Mouse (Mus musculus) layer of hippocampus, postnatal 25 days (tissue): ENCODE measurements around the gene Zfp52. TPM values are rescaled to one million over a fixed set of nuclear protein-coding genes. Genes with fewer than 3 reads are reported as not detected.

Experiments
- DNase-seq, 2 experiments: peaks; one replicate each; pipeline ENCODE4 v3.0.0; 2022; ENCODE audit warnings: mixed read lengths in 2 of 2, low spot score in 1 of 2; ENCODE audit errors: extremely low spot score in 1 of 2
- total RNA-seq, 2 experiments: library from RNA; stranded (reverse); gene quantifications; 2 replicates each; pipeline ENCODE4 v1.2.3; 2021

The Zfp52 gene
- 1 to 10 TPM; 6.0 to 6.7 TPM for total RNA-seq

DNA sequence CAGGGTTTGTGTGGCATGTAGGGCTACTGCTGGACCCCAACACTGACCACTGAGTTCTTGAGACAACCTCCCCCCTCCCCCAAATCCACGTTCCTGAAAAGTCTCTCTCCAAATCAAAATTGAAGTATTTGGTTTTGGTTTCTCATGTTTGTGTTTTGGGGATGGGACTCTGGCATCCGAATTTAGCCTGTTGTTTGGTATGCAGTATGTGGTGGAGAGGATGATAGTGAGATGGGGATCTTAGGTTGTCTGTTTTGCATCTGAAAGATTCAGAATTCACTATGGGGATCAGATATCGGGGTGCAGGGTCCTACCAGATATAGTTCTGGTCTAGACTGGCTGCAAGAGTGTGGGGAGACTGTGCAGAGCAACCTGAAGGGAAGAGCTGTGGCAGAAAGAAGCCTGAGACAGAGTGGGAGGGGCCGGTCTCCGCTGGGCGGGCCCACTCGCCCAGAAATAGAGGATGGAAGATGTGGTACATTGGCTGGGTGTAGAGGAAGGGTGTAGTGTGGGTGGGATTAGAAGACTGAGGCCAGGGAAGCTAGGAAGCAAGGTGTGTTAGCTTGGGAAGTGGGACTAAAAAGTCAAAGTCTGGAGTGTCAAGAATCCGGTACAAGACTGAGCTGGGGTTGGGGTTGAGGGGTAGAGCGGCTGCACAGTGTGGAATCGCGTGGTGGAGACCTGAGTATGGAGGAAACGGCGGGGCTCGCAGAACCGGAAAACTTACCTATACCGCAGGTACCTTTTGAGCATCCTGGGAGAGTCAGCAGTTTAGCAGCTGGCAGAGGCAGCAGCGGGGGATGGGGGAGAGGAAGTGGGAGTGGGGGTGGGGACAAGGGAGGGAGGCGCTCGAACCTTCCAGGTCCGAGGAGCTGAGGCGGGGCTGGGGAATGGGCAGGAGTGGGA is at the start of gene Zfp52:
Gene Zfp52, plus strand, starts transcription at position 444 of the 906 bp plus-strand sequence.
- DNase-seq, result peak; percentile 26 to 43

DNA sequence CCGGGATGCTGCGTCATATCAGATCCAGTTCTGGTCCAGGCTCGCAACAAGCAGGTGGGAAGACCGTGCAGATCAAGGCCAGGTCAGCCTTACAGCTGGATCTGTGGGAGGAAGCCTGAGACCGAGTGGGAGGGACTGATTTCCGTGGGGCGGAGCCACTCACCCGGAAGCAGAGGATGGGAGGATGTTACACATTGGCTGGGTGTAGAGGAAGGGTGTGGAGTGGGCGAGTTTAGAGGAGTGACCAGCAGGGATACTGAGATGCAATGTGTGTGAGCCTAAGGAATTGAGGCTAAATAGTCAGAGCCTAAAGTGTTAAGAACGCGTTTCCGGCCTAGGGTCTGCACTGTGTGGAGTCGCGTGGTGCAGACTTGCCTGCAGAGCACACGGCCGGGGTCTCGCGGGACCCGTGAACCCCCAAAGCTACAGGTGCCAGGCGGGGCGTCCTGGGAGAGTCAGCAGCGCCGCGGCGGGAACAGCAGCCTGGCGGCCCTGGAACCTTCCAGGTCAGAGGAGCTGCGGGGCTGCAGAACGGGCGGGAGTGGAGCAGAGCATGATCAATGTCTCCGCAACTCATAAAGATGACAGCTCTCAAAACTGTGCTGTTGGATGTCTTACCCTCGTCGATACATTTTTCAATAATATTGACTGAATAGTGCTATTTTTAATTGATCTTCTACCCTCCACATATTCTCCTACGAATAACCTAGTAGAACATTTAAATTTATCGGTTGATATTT is 46.4 kb upstream of the Zfp52 start, which contains the start of gene Zfp53:
Gene Zfp53, plus strand, starts transcription at position 239 of the 740 bp plus-strand sequence.
- peak; percentile 58 to 59 for DNase-seq

DNA sequence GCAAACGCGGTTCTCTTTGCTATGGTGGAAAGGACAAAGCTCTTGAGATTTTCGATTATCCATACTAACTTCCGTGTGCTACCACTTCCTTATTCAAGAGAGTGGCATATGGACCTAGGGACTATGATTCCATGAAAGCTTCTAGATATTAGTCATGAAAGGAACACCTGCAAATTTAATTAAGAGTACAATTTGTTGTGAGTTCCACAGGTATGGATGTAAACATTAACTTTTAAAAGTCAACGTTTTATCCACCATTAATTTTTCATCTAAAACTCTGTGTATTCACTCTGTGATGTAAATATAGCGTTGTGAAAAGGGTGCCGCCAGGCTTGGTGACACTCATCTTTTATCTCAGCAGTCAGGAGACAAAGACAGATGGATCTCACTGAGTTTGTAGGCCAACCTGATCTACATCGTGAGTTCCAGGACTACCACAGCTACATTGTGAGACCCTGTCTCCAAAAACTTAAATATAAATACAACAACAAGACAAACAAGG is 45.8 kb upstream of the Zfp52 start:
- DNase-seq, result no peak

DNA sequence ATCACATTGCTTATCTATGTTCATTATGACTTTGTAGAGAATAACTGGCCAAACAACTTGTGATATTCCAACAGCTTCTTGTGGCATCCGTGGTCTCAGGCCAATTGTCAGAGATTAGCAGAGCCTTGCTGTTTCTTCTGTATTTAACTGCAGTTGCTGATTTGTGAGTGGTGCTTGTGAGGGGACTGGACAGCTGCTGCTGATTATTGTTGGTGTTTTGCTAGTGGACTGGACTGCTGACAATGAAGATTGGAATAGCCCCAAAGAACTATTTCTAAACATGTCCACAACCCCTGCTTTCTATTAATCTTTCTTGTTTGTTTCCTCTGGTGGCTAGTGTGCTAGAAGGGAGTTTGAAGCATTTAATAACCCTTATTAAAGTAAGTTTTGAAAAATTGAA is 34.0 kb upstream of the Zfp52 start:
- no peak for DNase-seq

DNA sequence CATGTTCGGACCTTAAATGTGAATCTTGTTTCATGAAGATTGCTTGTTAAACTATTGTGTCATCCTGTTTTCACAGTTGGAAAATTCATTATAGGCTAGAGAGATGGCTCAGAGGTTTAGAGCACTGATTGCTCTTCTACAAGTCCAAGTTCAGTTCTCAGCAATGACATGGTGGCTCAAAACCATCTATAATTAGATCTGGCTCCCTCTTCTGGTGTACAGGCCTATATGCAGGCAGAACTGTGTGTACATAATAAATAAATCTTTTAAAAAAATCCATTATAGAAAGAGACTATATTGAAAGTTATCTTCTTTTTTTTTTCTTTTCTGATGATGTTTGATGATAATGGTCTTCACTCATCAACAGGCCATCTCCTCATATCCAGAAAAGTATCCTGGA is 30.8 kb upstream of the Zfp52 start:
- DNase-seq, result no peak

DNA sequence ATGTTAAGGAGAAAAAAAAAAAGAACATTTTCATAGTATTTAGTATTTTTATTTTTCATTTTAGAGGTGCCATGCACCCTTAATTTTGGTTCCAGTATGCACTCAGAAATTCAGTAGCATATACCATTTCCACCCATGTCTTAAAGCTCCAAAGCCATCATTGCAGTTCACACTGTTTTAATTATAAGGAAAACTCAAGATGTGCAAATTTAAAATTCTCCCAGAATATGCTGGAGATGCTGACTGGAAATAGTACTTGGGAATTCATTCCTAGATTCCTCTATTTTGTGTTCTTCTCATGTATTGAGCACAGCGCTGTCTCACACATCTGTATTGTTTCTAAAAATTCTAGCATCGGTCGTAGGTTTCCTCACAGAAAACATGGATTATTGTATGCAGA is 29.1 kb upstream of the Zfp52 start:
- DNase-seq, result no peak

DNA sequence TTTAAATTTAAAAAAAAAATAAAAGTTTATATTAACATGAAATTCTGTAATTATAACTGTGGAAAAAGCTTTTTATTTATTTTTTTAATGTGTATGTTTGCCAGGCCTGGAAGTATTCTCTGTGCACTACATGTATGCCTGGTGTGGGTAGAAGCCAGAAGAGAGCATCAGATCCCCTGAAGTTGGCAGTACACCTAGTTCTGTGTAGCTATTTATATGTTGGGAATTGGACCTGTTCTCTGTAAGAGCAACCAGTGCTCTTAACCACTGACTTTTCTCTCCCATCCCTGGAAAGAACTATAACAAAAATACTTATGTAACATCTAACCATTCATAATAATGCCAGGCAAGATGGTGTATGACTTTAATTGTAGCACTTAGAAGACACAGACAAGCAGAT is 25.6 kb upstream of the Zfp52 start:
- no peak for DNase-seq

DNA sequence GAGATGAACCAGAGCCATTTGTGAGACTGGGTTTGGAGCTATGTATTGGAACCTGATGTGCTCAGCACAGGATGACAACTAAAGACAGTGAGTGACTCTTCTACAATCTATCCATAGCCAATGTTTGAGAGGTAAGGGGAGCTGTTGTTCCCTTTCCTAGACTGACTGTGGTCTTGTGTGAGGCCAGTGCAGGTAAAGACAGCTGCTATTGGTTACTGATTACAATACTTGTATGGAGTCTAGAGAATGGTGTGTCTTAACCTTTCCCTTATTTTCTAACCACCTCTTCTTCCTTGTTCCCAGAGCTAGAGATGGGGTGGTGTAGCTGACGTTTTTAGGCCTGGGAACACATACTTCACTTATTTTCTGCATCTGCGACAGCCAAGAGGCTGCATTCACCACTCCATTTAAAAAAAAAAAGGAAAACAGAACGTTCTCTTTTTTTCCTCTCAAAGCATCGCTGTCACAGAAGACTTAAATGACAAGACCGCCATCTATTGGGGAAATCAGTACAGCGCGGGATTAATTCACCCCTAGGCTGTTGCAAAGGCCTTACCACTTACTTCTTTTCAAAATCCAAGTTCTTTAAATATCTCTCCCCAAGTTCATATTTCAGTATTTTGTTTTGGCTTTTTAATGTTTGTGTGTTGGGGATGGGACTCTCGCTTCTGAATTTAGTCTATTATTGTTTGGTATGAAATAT is 19.8 kb upstream of the Zfp52 start:
- peak in 1 of 2 experiments; percentile 52 for DNase-seq

DNA sequence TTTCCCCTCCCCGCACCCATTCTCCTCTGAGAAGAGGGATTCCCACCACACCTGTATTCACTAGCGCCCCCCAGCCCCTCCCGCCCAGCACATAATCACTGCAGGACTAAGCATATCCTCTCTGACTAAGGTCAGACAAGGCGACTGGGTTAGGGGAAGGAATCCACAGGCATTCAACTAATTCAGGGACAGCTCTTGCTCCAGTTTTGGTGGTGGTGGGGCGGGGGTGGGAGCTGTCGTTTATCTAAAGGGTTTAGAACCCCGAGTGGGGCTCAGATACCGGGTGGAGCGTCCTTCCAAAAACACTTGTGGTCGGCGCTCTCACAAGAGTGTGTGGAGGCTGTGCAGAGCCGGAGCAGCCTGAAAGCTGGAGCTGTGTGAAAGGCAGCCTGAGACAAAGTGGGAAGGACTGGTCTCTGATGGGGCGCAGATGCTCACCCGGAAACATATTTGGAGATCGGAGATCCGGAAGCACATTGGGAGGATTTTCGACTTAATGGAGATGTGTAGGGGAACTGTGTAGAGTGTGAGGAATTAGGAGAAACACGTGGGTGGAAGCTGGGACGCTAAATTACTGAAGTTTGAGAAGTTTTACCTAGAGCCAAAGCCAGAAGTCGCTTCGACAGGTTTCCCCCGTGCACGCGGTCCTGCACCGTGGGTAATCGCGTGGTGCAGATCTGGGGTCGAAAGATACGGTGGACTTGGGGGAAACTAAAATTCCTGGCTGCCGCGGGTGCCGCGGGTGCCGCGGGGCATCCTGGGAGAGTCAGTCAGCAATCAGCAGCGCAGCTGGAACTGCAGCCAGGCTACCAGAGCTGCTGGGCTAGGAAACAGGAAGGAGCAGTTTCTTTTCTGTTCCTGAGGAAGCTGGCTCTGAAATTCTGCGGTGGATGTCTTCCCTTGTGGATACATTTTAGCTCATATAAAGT is 18.9 kb upstream of the Zfp52 start:
- peak; percentile 54 to 56 for DNase-seq

DNA sequence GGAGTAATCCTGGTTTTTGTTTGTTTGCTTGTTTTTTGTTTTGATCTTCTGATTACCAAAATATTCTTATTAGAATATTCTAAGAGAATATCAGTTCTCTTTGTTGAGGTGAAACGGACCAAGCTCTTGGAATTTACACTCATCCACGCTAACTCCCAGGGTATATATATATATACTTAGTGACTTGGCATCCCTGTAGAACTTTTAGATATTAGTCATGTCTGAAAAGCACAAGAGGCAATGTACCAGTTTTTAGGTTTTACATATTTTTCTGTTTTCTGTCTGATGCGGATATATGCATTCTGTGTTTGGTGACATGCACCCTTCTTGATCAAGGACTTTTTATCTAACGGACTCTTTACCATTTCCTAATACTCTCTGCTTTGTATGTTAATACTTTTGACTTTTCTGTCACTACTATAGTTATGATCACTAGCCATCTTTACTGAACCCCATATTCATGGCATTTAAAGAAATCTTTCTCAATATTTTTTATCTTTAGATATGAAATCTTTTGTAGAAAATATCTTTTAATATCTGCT is 18.1 kb upstream of the Zfp52 start:
- no peak for DNase-seq

DNA sequence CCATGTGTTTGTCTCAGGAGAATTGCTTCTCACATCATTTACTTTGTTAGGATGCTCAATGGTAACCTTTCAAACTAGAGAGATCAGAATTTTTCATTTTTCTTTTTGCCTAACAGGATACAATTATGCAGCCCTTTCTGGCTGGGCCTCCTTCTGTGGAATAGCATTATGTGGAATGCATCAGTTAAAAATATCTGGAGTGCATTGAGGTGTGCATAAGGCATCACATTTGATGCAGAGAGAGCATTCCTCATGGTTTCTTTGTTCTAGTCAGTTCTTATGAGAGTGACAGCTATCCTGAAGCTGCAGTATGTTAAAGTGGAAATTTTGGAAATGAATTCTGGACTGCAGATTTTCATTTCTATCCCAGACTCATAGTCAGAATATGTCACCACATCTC is 9.1 kb upstream of the Zfp52 start:
- no peak for DNase-seq

DNA sequence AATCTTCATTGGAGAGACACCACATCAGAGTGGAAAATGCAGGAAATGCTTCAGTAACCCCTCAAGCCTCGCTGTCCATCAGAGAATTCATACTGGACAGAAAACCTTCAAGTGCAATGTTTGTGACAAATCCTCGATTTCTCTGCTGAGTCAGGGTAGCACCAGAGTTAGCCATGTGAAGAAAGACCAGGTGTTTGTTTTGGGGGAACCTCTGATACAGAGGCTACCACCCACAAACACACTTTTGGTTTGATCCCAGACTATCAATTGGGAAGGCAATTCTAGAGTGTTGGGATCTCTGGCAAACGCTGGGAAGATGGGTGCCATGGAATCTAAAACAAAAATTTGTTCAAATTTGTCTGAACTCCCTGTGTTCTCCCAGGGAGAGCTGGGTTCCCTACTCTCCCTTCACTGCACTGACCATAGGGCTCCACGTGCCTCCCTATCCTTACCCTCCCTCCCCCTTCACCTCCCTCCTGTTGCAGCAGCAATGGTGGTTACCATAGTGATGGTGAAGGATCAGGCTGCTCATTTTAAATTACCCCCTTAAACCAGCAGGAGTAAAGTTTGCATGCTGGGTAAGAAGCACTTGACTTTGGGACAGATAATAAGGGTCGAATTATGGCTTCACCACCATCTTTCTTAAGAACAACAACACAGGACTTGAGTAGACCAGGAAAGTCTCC is 4.6 kb upstream of the Zfp52 start:
- DNase-seq, result no peak

DNA sequence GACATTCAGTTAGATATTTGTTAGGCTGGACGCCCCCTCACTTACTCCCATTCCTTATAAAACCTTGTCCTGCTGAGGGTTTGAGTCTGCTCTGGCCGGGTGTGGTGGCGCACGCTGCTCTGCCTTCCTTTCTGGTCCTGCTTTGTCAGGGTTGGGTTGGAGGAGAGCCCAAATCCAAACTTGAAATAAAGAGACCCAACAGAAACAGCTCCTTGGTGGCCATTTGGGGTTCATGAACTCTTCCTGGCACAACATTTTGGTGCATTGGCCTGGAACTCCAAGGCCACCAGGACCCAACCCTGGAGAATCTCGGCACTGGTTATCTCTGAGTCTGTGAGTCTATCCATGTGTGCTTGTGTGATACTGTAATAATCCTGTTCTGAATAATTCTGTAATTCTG is 3.7 kb upstream of the Zfp52 start:
- DNase-seq, result peak in 1 of 2 experiments; percentile 9

DNA sequence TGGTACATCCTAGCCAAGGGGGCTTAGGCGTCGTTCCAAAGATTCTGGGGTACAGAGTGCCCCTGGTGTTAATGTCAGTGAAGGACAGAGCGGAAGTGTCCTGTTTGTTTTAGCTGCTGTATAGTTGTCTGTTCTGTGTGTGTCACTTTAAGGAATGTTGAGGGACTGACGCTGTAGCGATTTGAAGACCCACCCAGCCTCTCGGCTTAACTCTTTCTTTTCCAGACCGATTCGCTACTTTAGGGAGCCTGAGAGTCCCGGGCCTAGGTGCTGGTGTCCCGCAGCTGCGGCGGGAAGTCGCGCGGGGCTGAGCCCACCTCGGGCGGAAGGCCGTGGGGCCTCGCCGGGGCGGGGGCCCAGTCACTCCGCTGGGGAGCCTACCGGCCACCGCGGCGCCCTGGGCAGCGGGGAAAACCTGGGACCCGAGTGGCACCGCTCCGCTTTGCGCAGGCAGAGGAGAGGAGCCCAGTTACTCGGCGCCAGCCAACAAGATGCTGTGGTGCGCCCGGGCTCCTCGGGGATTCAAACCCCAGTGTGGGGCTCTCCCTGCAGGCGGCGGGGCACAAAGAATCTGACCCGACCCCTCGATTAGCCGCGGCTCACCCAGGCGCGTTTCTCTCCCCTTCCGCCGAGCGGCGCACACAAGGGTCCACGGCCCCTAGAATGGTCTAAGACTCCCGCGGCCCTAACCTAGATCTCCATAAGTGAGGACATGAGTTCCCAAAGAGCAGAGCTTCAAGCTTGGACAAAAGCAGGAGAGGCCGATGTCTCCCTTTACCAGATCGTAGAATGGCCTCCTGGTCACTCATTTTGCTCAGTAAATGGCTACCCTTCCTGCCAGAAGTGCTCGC is 3.0 kb upstream of the Zfp52 start:
- peak; percentile 66 to 71 for DNase-seq

DNA sequence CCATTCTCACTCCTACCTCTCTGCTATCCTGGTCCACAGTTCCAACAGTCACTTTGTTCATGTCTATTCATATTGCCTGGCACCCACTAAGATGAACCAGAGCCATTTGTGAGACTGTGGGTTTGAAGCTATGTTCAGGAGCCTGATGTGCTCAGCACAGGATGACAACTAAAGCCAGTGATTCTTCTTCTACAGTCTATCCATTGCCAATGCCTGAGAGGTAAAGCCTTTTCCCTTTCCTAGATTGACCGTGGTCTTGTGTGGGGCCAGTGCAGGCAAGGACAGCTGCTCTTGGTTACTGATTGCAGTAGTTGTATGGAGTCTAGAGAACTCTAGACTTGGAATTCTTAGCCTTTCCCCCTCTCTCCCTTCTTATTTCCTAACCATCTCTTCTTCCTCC is 1.4 kb upstream of the Zfp52 start:
- no peak for DNase-seq

DNA sequence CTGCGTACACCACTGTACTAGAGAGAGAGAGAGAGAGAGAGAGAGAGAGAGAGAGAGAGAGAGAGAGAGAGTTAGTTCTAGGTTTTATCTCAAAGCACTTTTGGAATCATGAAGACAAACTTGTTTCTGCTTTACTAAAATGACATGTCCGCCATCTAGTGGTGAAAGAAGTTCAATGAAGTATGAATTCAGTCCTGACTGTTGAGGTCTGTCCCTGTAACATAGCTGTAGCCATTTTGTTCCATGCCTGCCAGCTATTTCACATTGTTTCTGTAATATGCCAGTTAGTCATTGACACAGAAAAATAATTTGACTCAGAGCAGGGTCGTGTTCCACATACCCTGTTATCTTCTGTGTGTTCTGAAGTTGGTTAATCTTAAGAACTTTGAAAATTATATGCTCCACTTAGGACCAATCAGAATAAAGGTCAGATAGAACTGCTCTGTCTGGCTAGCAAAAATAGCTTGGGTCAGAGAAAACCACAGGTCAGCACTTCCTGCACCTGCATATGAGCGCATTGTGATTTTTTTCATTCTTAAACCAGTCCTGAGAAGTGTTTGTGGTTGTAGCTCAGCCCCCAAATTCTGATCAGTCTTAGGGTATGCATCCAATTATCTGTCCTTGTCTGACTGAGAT is 761 bp upstream of the Zfp52 start:
- no peak for DNase-seq

DNA sequence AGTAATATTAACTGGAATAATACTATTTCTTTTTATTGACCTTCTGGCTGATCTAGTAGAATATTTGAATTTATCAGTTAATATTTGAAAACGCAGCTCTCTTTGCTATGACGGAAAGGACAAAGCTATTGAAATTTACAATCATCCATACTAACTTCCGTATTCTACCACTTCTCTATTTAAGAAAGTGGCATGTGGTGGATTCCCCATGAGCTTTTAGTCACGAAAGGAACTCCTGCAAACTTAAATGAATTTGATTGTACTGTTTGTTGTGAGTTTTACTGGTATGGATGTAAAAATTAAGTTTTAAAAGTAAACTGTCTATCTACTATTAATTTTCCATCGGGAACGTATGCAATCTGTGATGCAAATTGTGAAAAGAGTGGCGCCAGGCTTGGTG is 757 bp downstream of the Zfp52 start:
- DNase-seq, result no peak
